Mouse (Mus musculus): ENCODE data around the gene Kpna1. TPM values are rescaled to one million over a fixed set of nuclear protein-coding genes. Genes with fewer than 3 reads are reported as not detected.

Kpna1 gene
- polyA plus RNA-seq, 1 experiment = 8.3 TPM

DNA sequence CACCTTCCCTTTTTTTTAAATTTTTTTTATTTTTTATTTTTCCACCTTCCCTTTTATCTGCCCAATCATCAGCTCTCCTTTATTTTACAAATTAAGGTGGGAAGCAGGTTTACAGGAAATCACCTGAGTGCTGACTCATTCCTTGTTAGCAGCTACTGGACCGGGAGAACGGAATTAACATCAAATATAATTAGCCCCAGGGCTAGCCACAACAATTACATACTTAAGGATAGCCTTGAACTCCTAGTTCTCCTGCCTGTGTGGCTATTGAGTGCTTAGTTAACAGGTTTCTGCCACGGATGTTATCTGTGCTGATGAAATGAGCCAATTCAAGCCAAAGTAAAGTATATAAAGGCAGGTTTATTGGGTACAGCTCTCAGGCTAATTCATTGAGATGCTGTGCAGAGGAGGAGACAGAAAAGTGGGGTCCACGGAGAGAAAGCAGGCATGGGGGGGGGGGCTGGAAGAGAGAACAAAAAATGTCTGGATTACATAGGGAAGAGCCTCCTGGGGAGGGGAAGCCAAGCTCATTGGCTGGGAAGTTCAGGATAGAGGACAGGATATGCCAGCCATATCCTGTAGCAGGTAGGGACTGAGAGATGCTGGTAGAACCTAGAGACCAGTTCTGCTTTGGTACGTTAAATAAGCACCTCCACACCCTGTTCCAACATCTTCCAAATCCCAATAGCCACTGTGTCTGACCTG lies 12.0 kb upstream of the Kpna1 start:
- Histone ChIP-seq H3K79me2 (ENCODE audit: control insufficient read depth, insufficient read depth) (no peaks in the 10 kb centered on the region), H3K4me3 (ENCODE audit: insufficient read depth, poor library complexity, severe bottlenecking) (no peak overlapping the region), H3K27me3 (ENCODE audit: control insufficient read depth, insufficient read depth, insufficient read length) (no peaks in the 10 kb centered on the region), H3K79me3 (ENCODE audit: low read depth) (no peaks in the 10 kb centered on the region), H3K36me3 (ENCODE audit: control insufficient read depth, insufficient read depth) (no peaks in the 10 kb centered on the region), H3ac (ENCODE audit: control insufficient read depth, insufficient read length, low read depth) (no peak overlapping the region)
- TF ChIP-seq MYOG (IDR thresholded peaks at IDR 0.05; ENCODE audit: control insufficient read depth, extremely low read depth, insufficient read length) (no peak), MYOD1 (IDR thresholded peaks at IDR 0.05; ENCODE audit: control insufficient read depth, insufficient read length, low read depth) (no peak), USF1 (IDR thresholded peaks at IDR 0.05; ENCODE audit: low read depth) (no peak), CEBPB (IDR thresholded peaks at IDR 0.05; ENCODE audit: low read depth) (no peak), MAX (IDR thresholded peaks at IDR 0.05) (no peak), CTCF (IDR thresholded peaks at IDR 0.05; ENCODE audit: control insufficient read depth, insufficient read depth, insufficient read length) (no peak), FOSL1 (IDR thresholded peaks at IDR 0.05; ENCODE audit: insufficient read depth, low read length, poor library complexity, severe bottlenecking) (no peak)

DNA sequence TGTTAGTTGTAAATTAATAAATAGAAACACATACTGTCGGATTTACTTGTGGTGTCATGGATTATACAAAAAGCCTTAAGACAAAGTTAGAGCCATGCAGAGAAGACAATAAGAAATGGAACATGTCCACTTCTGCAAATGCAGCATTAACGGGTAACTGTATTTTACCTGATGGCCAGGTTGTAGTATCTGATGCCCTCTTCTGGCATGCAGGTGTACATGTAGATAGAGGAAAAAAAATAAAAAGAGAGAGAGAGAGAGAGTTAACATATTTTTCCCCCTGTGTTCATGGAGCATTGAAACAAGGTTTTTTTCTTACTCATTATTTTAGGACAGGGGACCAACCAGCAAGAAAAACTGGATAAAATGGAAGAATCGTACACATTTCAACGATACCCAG lies 11.2 kb upstream of the Kpna1 start:
- Histone ChIP-seq H3K36me3 (ENCODE audit: control insufficient read depth, insufficient read depth) (no peaks in the 10 kb centered on the region), H3K79me2 (ENCODE audit: control insufficient read depth, insufficient read depth) (no peaks in the 10 kb centered on the region), H3ac (ENCODE audit: control insufficient read depth, insufficient read length, low read depth) (no peak overlapping the region), H3K79me3 (ENCODE audit: low read depth) (no peaks in the 10 kb centered on the region), H3K27me3 (ENCODE audit: control insufficient read depth, insufficient read depth, insufficient read length) (no peaks in the 10 kb centered on the region), H3K4me3 (ENCODE audit: insufficient read depth, poor library complexity, severe bottlenecking) (no peak overlapping the region)
- TF ChIP-seq CTCF (IDR thresholded peaks at IDR 0.05; ENCODE audit: control insufficient read depth, insufficient read depth, insufficient read length) (no peak), MAX (IDR thresholded peaks at IDR 0.05) (no peak), USF1 (IDR thresholded peaks at IDR 0.05; ENCODE audit: low read depth) (no peak), FOSL1 (IDR thresholded peaks at IDR 0.05; ENCODE audit: insufficient read depth, low read length, poor library complexity, severe bottlenecking) (no peak), MYOD1 (IDR thresholded peaks at IDR 0.05; ENCODE audit: control insufficient read depth, insufficient read length, low read depth) (no peak), MYOG (IDR thresholded peaks at IDR 0.05; ENCODE audit: control insufficient read depth, extremely low read depth, insufficient read length) (no peak), CEBPB (IDR thresholded peaks at IDR 0.05; ENCODE audit: low read depth) (no peak)

DNA sequence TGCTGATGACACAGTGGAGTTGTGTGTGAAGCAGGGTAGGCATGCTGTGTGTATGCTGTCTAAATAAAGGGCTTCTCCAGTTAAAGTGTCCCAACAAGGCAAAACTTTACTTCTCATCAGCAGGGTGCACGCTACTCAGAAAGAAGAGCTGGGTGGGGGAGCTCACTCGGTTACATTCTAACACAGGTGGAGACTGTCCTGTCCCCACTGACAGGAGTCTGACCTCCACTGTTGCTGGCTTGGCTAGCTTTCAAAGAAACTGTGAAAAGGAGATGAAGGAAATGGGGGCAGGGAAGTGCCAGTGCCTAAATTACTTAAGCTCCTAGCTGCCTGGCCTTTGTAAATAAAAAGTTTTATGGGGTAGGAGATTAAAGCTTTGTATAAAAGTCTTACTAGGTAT lies 10.4 kb upstream of the Kpna1 start:
- no peaks in the 10 kb centered on the region for H3K79me3 ChIP-seq (ENCODE audit: low read depth)

DNA sequence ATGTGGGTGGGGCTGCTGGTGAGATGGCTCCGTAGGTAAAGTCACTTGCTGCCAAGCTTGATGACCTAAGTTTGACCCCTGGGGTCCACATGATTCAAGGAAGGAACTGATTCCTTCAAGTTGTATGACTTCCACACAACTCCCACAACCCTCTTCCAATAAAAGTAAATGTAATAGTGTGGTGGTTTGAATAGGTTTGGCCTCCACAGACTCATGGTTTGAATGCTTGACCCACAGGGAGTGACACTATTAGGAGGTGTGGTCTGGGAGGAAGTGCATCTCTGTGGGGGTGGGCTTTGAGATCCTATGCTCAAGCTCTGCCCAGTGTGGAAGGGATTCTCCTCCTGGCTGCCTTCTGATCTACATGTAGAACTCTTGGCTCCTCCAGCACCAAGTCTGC lies 4.5 kb upstream of the Kpna1 start:
- H3K79me2 ChIP-seq (ENCODE audit: control insufficient read depth, insufficient read depth) = no peaks in the 10 kb centered on the region
- no peaks in the 10 kb centered on the region for H3K27me3 ChIP-seq (ENCODE audit: control insufficient read depth, insufficient read depth, insufficient read length)
- no peak overlapping the region for H3ac ChIP-seq (ENCODE audit: control insufficient read depth, insufficient read length, low read depth)
- no peak overlapping the region for H3K4me3 ChIP-seq (ENCODE audit: insufficient read depth, poor library complexity, severe bottlenecking)
- H3K79me3 ChIP-seq (ENCODE audit: low read depth) = no peaks in the 10 kb centered on the region
- H3K36me3 ChIP-seq (ENCODE audit: control insufficient read depth, insufficient read depth) = no peaks in the 10 kb centered on the region
- no peak for TF ChIP-seq USF1 (IDR thresholded peaks at IDR 0.05; ENCODE audit: low read depth)
- no peak for TF ChIP-seq CEBPB (IDR thresholded peaks at IDR 0.05; ENCODE audit: low read depth)
- no peak for TF ChIP-seq FOSL1 (IDR thresholded peaks at IDR 0.05; ENCODE audit: insufficient read depth, low read length, poor library complexity, severe bottlenecking)
- no peak for TF ChIP-seq MYOG (IDR thresholded peaks at IDR 0.05; ENCODE audit: control insufficient read depth, extremely low read depth, insufficient read length)
- TF ChIP-seq MAX (IDR thresholded peaks at IDR 0.05) = no peak
- no peak for TF ChIP-seq MYOD1 (IDR thresholded peaks at IDR 0.05; ENCODE audit: control insufficient read depth, insufficient read length, low read depth)
- no peak for TF ChIP-seq CTCF (IDR thresholded peaks at IDR 0.05; ENCODE audit: control insufficient read depth, insufficient read depth, insufficient read length)

More for the DNA sequence above, 10.4 kb upstream of the Kpna1 start:
- H3K36me3 ChIP-seq (ENCODE audit: control insufficient read depth, insufficient read depth) = no peaks in the 10 kb centered on the region
- H3K27me3 ChIP-seq (ENCODE audit: control insufficient read depth, insufficient read depth, insufficient read length) = no peaks in the 10 kb centered on the region
- TF ChIP-seq MYOG (IDR thresholded peaks at IDR 0.05; ENCODE audit: control insufficient read depth, extremely low read depth, insufficient read length) (no peak), CEBPB (IDR thresholded peaks at IDR 0.05; ENCODE audit: low read depth) (no peak), FOSL1 (IDR thresholded peaks at IDR 0.05; ENCODE audit: insufficient read depth, low read length, poor library complexity, severe bottlenecking) (no peak), MAX (IDR thresholded peaks at IDR 0.05) (no peak), CTCF (IDR thresholded peaks at IDR 0.05; ENCODE audit: control insufficient read depth, insufficient read depth, insufficient read length) (no peak), USF1 (IDR thresholded peaks at IDR 0.05; ENCODE audit: low read depth) (no peak), MYOD1 (IDR thresholded peaks at IDR 0.05; ENCODE audit: control insufficient read depth, insufficient read length, low read depth) (no peak)
- no peak overlapping the region for H3ac ChIP-seq (ENCODE audit: control insufficient read depth, insufficient read length, low read depth)
- H3K79me2 ChIP-seq (ENCODE audit: control insufficient read depth, insufficient read depth) = no peaks in the 10 kb centered on the region
- H3K4me3 ChIP-seq (ENCODE audit: insufficient read depth, poor library complexity, severe bottlenecking) = no peak overlapping the region

DNA sequence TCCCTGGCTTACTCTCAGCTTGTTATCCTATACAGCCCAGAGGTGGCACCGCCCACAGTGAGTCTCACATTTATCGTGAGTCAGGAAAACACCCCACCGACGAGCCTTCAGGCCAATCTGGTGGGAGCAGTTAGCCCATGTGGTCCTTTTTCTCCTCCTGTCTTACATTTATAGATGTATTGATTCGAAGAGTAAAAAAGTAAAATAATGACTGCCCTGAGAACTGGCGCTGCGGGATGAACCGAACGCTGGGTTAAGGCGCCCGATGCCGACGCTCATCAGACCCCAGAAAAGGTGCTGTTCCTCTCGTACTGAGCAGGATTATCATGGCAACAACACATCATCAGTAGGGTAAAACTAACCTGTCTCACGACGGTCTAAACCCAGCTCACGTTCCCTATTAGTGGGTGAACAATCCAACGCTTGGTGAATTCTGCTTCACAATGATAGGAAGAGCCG lies 2.8 kb downstream of the Kpna1 start:
- TF ChIP-seq CEBPB (IDR thresholded peaks at IDR 0.05; ENCODE audit: low read depth) (peak; percentile 49), CTCF (IDR thresholded peaks at IDR 0.05; ENCODE audit: control insufficient read depth, insufficient read depth, insufficient read length) (no peak), FOSL1 (IDR thresholded peaks at IDR 0.05; ENCODE audit: insufficient read depth, low read length, poor library complexity, severe bottlenecking) (no peak), USF1 (IDR thresholded peaks at IDR 0.05; ENCODE audit: low read depth) (no peak), MYOD1 (IDR thresholded peaks at IDR 0.05; ENCODE audit: control insufficient read depth, insufficient read length, low read depth) (no peak), MAX (IDR thresholded peaks at IDR 0.05) (no peak), MYOG (IDR thresholded peaks at IDR 0.05; ENCODE audit: control insufficient read depth, extremely low read depth, insufficient read length) (no peak)
- Histone ChIP-seq H3K27me3 (ENCODE audit: control insufficient read depth, insufficient read depth, insufficient read length) (no peaks in the 10 kb centered on the region), H3K79me2 (ENCODE audit: control insufficient read depth, insufficient read depth) (peaks cover 28% of the 10 kb centered on the region)

More for the DNA sequence above, 2.8 kb downstream of the Kpna1 start:
- no peak overlapping the region for H3K4me3 ChIP-seq (ENCODE audit: insufficient read depth, poor library complexity, severe bottlenecking)
- no peaks in the 10 kb centered on the region for H3K36me3 ChIP-seq (ENCODE audit: control insufficient read depth, insufficient read depth)
- no peak overlapping the region for H3ac ChIP-seq (ENCODE audit: control insufficient read depth, insufficient read length, low read depth)
- H3K79me3 ChIP-seq (ENCODE audit: low read depth) = peaks cover 26% of the 10 kb centered on the region

Measured in C2C12 (cell line).